Mouse (Mus musculus) megakaryocyte progenitor cell, adult 5-6 weeks (primary cell): ENCODE measurements around the gene Sdf4. TPM values are rescaled to one million over a fixed set of nuclear protein-coding genes. Genes with fewer than 3 reads are reported as not detected.

Source experiments
- ATAC-seq: replicated peaks from 2 replicates; pipeline ENCODE4 v1.8.0; 2016; ENCODE audit warnings: mild to moderate bottlenecking, moderate TSS enrichment, inconsistent platforms; ENCODE audit not compliant: poor library complexity
- total RNA-seq, 2 experiments: library from RNA; stranded (forward) in 1 of 2; stranded (reverse) in 1 of 2; fragments of 157-497, 149-512 nt in 1 of 2; fragments of 200-1000 nt in 1 of 2; gene quantifications; 2 replicates each; pipeline versions ENCODE4 v1.2.3 to v1.2.4; 2015 to 2017

Gene Sdf4
- total RNA-seq, 2 experiments from 2014 or later = 54.4 to 188 TPM

- no peak for ATAC-seq
Observed at GRCm38 (mm10) chr4:156053113-156053512, 60.4 kb downstream of the Sdf4 start.

GRCm38 (mm10) chr4:156054130-156054529 is 61.5 kb downstream of the Sdf4 start:
- no peak for ATAC-seq

GRCm38 (mm10) chr4:156054606-156055005 is 61.9 kb downstream of the Sdf4 start:
- ATAC-seq = no peak

- ATAC-seq = no peak
Observed at GRCm38 (mm10) chr4:156055173-156055572, 62.5 kb downstream of the Sdf4 start.

GRCm38 (mm10) chr4:156057702-156058101 is 65.0 kb downstream of the Sdf4 start:
- ATAC-seq = no peak

- no peak for ATAC-seq
Observed at GRCm38 (mm10) chr4:156058826-156059225, 66.2 kb downstream of the Sdf4 start.

- no peak for ATAC-seq
Observed at GRCm38 (mm10) chr4:156059261-156059660, 66.6 kb downstream of the Sdf4 start, which contains the start of gene Ttll10. Ttll10 (minus strand) TSS chr4:156059414.

GRCm38 (mm10) chr4:156059713-156060112 is 67.0 kb downstream of the Sdf4 start:
- no peak for ATAC-seq

Other genes with a start within 250 kb of the Sdf4 start
- 57.0 and 58.9 TPM in 2 replicates for gene Atad3a, start 231.8 kb upstream of the Sdf4 start, total RNA-seq (2015)
- 69.8 and 90.6 TPM in 2 replicates for gene Atad3a, start 231.8 kb upstream of the Sdf4 start, total RNA-seq (2017)
- 0.22 and 0.37 TPM in 2 replicates for gene Vwa1, start 218.2 kb upstream of the Sdf4 start, total RNA-seq (2015)
- gene Vwa1, start 218.2 kb upstream of the Sdf4 start, total RNA-seq (2017) = 0.24 and 0.42 TPM in 2 replicates
- not detected in 2 replicates for gene Tmem88b, start 207.0 kb upstream of the Sdf4 start, total RNA-seq (2015)
- not detected in 2 replicates for gene Tmem88b, start 207.0 kb upstream of the Sdf4 start, total RNA-seq (2017)
- not detected in 2 replicates for gene Ankrd65, start 202.4 kb upstream of the Sdf4 start, total RNA-seq (2015)
- not detected in 2 replicates for gene Ankrd65, start 202.4 kb upstream of the Sdf4 start, total RNA-seq (2017)
- 203 and 210 TPM in 2 replicates for gene Mrpl20, start 190.0 kb upstream of the Sdf4 start, total RNA-seq (2015)
- gene Mrpl20, start 190.0 kb upstream of the Sdf4 start, total RNA-seq (2017) = 70.0 and 102 TPM in 2 replicates
- gene Ccnl2, start 180.4 kb upstream of the Sdf4 start, total RNA-seq (2015) = 54.0 and 63.6 TPM in 2 replicates
- 80.8 and 88.0 TPM in 2 replicates for gene Ccnl2, start 180.4 kb upstream of the Sdf4 start, total RNA-seq (2017)
- 107 and 111 TPM in 2 replicates for gene Aurkaip1, start 161.6 kb upstream of the Sdf4 start, total RNA-seq (2015)
- 128 and 137 TPM in 2 replicates for gene Aurkaip1, start 161.6 kb upstream of the Sdf4 start, total RNA-seq (2017)
- not detected in 2 replicates for gene Mxra8, start 153.2 kb upstream of the Sdf4 start, total RNA-seq (2015)
- not detected in 2 replicates for gene Mxra8, start 153.2 kb upstream of the Sdf4 start, total RNA-seq (2017)
- 9.6 and 9.9 TPM in 2 replicates for gene Dvl1, start 145.5 kb upstream of the Sdf4 start, total RNA-seq (2015)
- gene Dvl1, start 145.5 kb upstream of the Sdf4 start, total RNA-seq (2017) = 12.8 and 13.0 TPM in 2 replicates
- gene Tas1r3, start 129.5 kb upstream of the Sdf4 start, total RNA-seq (2015) = 0.07 and 0.10 TPM in 2 replicates
- 0.17 TPM in 2 replicates for gene Tas1r3, start 129.5 kb upstream of the Sdf4 start, total RNA-seq (2017)
- gene Cptp, start 123.4 kb upstream of the Sdf4 start, total RNA-seq (2015) = 7.6 and 7.8 TPM in 2 replicates
- gene Cptp, start 123.4 kb upstream of the Sdf4 start, total RNA-seq (2017) = 8.8 and 9.2 TPM in 2 replicates
- 26.8 and 47.5 TPM in 2 replicates for gene Ints11, start 123.3 kb upstream of the Sdf4 start, total RNA-seq (2015)
- 28.5 and 35.9 TPM in 2 replicates for gene Ints11, start 123.3 kb upstream of the Sdf4 start, total RNA-seq (2017)
- 18.7 and 22.5 TPM in 2 replicates for gene Pusl1, start 101.1 kb upstream of the Sdf4 start, total RNA-seq (2015)
- 19.3 and 33.7 TPM in 2 replicates for gene Pusl1, start 101.1 kb upstream of the Sdf4 start, total RNA-seq (2017)
- gene Acap3, start 101.0 kb upstream of the Sdf4 start, total RNA-seq (2015) = 7.9 and 8.3 TPM in 2 replicates
- 6.2 and 6.7 TPM in 2 replicates for gene Acap3, start 101.0 kb upstream of the Sdf4 start, total RNA-seq (2017)
- gene Ube2j2, start 49.0 kb upstream of the Sdf4 start, total RNA-seq (2015) = 60.5 and 84.8 TPM in 2 replicates
- gene Ube2j2, start 49.0 kb upstream of the Sdf4 start, total RNA-seq (2017) = 97.5 and 98.7 TPM in 2 replicates
- gene C1qtnf12, start 30.6 kb upstream of the Sdf4 start, total RNA-seq (2015) = 105 and 126 TPM in 2 replicates
- gene C1qtnf12, start 30.6 kb upstream of the Sdf4 start, total RNA-seq (2017) = 30.6 and 39.6 TPM in 2 replicates
- gene B3galt6, start 223 bp upstream of the Sdf4 start, total RNA-seq (2015) = 10.5 and 10.6 TPM in 2 replicates
- gene B3galt6, start 223 bp upstream of the Sdf4 start, total RNA-seq (2017) = 11.4 and 12.9 TPM in 2 replicates
- gene Tnfrsf4, start 21.0 kb downstream of the Sdf4 start, total RNA-seq (2015) = 1.6 and 2.0 TPM in 2 replicates
- gene Tnfrsf4, start 21.0 kb downstream of the Sdf4 start, total RNA-seq (2017) = 0.37 and 0.57 TPM in 2 replicates
- gene Tnfrsf18, start 33.3 kb downstream of the Sdf4 start, total RNA-seq (2015) = 0.76 and 4.5 TPM in 2 replicates
- 1.9 and 2.0 TPM in 2 replicates for gene Tnfrsf18, start 33.3 kb downstream of the Sdf4 start, total RNA-seq (2017)
- not detected in 2 replicates for gene Ttll10, start 66.5 kb downstream of the Sdf4 start, total RNA-seq (2015)
- gene Ttll10, start 66.5 kb downstream of the Sdf4 start, total RNA-seq (2017) = not detected in 2 replicates
- gene 9430015G10Rik, start 117.1 kb downstream of the Sdf4 start, total RNA-seq (2015) = 16.9 and 24.7 TPM in 2 replicates
- 28.3 and 33.7 TPM in 2 replicates for gene 9430015G10Rik, start 117.1 kb downstream of the Sdf4 start, total RNA-seq (2017)
- gene Rnf223, start 137.6 kb downstream of the Sdf4 start, total RNA-seq (2015) = 0.22 and 0.27 TPM in 2 replicates
- gene Rnf223, start 137.6 kb downstream of the Sdf4 start, total RNA-seq (2017) = 0.25 TPM in 1 of 2 replicates, not detected in the other
- gene Agrn, start 204.6 kb downstream of the Sdf4 start, total RNA-seq (2015) = 4.8 and 5.8 TPM in 2 replicates
- 1.9 and 2.0 TPM in 2 replicates for gene Agrn, start 204.6 kb downstream of the Sdf4 start, total RNA-seq (2017)
- 1.2 and 2.1 TPM in 2 replicates for gene Isg15, start 207.9 kb downstream of the Sdf4 start, total RNA-seq (2015)
- gene Isg15, start 207.9 kb downstream of the Sdf4 start, total RNA-seq (2017) = 0.79 TPM in 1 of 2 replicates, not detected in the other
- 0.46 and 0.62 TPM in 2 replicates for gene AW011738, start 210.4 kb downstream of the Sdf4 start, total RNA-seq (2015)
- gene AW011738, start 210.4 kb downstream of the Sdf4 start, total RNA-seq (2017) = 0.07 and 0.12 TPM in 2 replicates
- 0.12 TPM in 1 of 2 replicates, not detected in the other for gene Perm1, start 223.0 kb downstream of the Sdf4 start, total RNA-seq (2015)
- gene Perm1, start 223.0 kb downstream of the Sdf4 start, total RNA-seq (2017) = 0.08 TPM in 1 of 2 replicates, not detected in the other
- gene Plekhn1, start 242.0 kb downstream of the Sdf4 start, total RNA-seq (2015) = 11.6 and 18.4 TPM in 2 replicates
- 12.8 and 15.5 TPM in 2 replicates for gene Plekhn1, start 242.0 kb downstream of the Sdf4 start, total RNA-seq (2017)
- 72.3 and 81.6 TPM in 2 replicates for gene Noc2l, start 243.1 kb downstream of the Sdf4 start, total RNA-seq (2015)
- gene Noc2l, start 243.1 kb downstream of the Sdf4 start, total RNA-seq (2017) = 122 and 140 TPM in 2 replicates